Mouse (Mus musculus): ENCODE measurements around the gene Izumo1. TPM values are rescaled to one million over a fixed set of nuclear protein-coding genes. Genes with fewer than 3 reads are reported as not detected.

The Izumo1 gene
- polyA plus RNA-seq, 1 experiment from 2014 or later: not detected

DNA sequence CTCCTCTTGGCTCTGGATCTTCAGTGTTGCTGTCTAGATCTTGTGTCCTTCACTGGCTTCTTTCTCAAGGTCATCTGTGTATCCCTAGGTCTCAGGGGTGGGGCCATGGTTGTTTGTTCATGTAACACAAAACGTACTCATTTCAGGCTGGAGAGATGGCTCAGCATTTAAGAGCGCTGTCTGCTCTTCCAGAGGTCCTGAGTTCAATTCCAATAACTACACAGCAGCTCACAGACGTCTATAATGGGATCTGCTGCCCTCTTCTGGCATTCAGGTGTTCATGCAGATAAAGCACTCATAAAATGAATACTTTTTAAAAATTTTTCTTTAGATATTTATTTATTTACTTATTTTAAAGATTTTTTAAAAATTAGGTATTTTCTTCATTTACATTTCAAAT lies 30.7 kb upstream of the Izumo1 start:
- no peak overlapping the region for H3K4me2 ChIP-seq (ENCODE audit: low read length)
- H3K4me1 ChIP-seq (ENCODE audit: control insufficient read depth, insufficient read depth, low read length): no peaks in the 10 kb centered on the region
- no peaks in the 10 kb centered on the region for H3K9me3 ChIP-seq (replicated peaks; ENCODE audit: control insufficient read depth, low read length)
- H3K27ac ChIP-seq (ENCODE audit: low read depth, low read length): no peak overlapping the region
- no peaks in the 10 kb centered on the region for H3K27me3 ChIP-seq (replicated peaks; ENCODE audit: control insufficient read depth, insufficient read depth, low read length)
- 63% methylated on average over 3 of the region's 3 CpGs for WGBS
- no peak overlapping the region for H3K9ac ChIP-seq (ENCODE audit: low read length)
- peaks cover 1% of the 10 kb centered on the region; the same call in 1 of the 2 replicates for H3K36me3 ChIP-seq (ENCODE audit: control insufficient read depth, insufficient read depth, low read length)
- H3K4me3 ChIP-seq (ENCODE audit: low read depth, low read length): no peak overlapping the region
- no peak for ATAC-seq
- DNase-seq (ENCODE audit: low spot score): peak; percentile 25

GRCm38 (mm10) chr7:45591880-45592279 lies 29.7 kb upstream of the Izumo1 start:
- no peak for ATAC-seq
- no peak overlapping the region for H3K4me2 ChIP-seq (ENCODE audit: low read length)
- no peaks in the 10 kb centered on the region for H3K9me3 ChIP-seq (replicated peaks; ENCODE audit: control insufficient read depth, low read length)
- no peaks in the 10 kb centered on the region for H3K27me3 ChIP-seq (replicated peaks; ENCODE audit: control insufficient read depth, insufficient read depth, low read length)
- WGBS: 80% methylated on average over 7 of the region's 7 CpGs
- H3K4me1 ChIP-seq (ENCODE audit: control insufficient read depth, insufficient read depth, low read length): no peaks in the 10 kb centered on the region
- H3K4me3 ChIP-seq (ENCODE audit: low read depth, low read length): no peak overlapping the region
- H3K9ac ChIP-seq (ENCODE audit: low read length): no peak overlapping the region
- H3K27ac ChIP-seq (ENCODE audit: low read depth, low read length): no peak overlapping the region
- DNase-seq (ENCODE audit: low spot score): no peak
- no peaks in the 10 kb centered on the region for H3K36me3 ChIP-seq (ENCODE audit: control insufficient read depth, insufficient read depth, low read length)

DNA sequence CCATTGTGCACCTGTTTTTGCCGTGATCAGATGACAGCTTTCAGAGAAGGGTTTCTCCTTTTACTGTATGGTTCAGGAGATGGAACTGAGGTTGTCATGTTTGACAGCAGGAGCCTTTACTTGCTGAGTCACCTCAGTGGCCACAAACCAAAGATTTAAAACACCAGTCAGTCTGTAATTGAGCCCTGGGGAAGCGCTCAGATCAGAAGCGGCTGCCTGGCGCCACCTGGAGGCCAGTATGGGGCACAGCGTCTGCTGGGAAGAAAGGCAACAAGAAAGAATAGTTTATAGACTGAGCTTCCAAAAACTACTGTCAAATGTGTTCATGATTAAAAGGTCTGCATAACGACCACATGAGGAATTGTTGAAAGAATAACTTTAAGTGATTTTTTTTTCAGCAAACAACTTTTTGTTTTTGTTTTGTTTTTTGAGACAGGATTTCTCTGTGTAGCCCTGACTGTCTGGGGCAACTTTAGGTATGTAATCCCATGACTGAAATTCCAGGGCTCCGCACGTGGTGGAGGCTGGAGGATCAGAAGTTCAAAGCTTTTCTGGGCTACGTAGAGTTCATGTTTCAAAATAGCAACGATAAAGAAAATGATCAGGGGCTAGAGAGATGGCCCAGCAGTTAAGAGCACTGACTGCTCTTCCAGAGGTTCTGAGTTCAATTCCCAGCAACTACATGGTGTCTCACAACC lies 28.3 kb upstream of the Izumo1 start:
- Histone ChIP-seq H3K27ac (ENCODE audit: low read depth, low read length) (no peak overlapping the region), H3K4me1 (ENCODE audit: control insufficient read depth, insufficient read depth, low read length) (no peaks in the 10 kb centered on the region), H3K4me2 (ENCODE audit: low read length) (no peak overlapping the region), H3K36me3 (ENCODE audit: control insufficient read depth, insufficient read depth, low read length) (no peaks in the 10 kb centered on the region), H3K27me3 (replicated peaks; ENCODE audit: control insufficient read depth, insufficient read depth, low read length) (no peaks in the 10 kb centered on the region), H3K9ac (ENCODE audit: low read length) (no peak overlapping the region), H3K4me3 (ENCODE audit: low read depth, low read length) (no peak overlapping the region), H3K9me3 (replicated peaks; ENCODE audit: control insufficient read depth, low read length) (no peaks in the 10 kb centered on the region)
- no peak for ATAC-seq
- WGBS: 28% methylated on average over 10 of the region's 10 CpGs
- DNase-seq (ENCODE audit: low spot score): peak; percentile 76

DNA sequence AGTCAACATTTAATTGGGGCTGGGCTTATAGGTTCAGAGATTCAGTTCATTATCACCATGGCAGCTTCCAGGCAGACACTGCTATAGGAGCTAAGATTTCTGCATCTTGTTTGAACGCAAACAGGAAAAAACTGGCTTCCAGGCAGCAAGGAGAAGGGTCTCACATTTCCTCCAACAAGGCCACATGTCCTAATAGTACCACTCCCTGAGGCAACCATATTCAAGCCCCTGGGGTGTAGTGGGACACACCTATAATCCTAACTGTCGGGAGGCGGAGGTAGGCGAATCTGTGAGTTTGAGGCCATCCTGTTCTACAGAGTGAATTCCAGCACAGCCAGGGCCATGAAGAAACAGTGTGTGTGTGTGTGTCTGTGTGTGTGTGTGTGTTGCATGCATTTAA lies 26.4 kb upstream of the Izumo1 start:
- 78% methylated on average over 4 of the region's 4 CpGs for WGBS
- H3K9me3 ChIP-seq (replicated peaks; ENCODE audit: control insufficient read depth, low read length): no peaks in the 10 kb centered on the region
- H3K4me3 ChIP-seq (ENCODE audit: low read depth, low read length): no peak overlapping the region
- H3K27ac ChIP-seq (ENCODE audit: low read depth, low read length): no peak overlapping the region
- no peaks in the 10 kb centered on the region for H3K27me3 ChIP-seq (replicated peaks; ENCODE audit: control insufficient read depth, insufficient read depth, low read length)
- H3K36me3 ChIP-seq (ENCODE audit: control insufficient read depth, insufficient read depth, low read length): no peaks in the 10 kb centered on the region
- no peak overlapping the region for H3K4me2 ChIP-seq (ENCODE audit: low read length)
- ATAC-seq: no peak
- no peak for DNase-seq (ENCODE audit: low spot score)
- H3K4me1 ChIP-seq (ENCODE audit: control insufficient read depth, insufficient read depth, low read length): no peaks in the 10 kb centered on the region
- no peak overlapping the region for H3K9ac ChIP-seq (ENCODE audit: low read length)

DNA sequence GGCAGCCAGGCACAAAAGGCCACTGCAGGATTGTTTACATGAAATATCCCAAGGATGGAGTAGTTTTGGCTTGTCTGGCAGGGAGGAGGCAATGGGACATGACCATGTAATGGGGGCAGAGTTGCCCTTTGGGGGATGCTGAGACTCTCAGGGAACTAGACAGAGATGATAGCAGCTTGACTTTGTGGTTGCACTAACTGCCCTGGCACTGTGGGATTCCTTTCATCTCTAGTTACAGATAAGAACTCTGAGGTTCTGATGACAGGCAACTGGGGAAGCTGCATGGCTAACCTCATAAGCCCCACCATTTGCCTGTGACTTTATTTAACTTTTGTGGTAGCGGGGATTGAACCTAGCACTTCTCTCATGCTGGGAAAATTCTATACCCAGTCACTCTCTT lies 25.5 kb upstream of the Izumo1 start:
- Histone ChIP-seq H3K4me1 (ENCODE audit: control insufficient read depth, insufficient read depth, low read length) (no peaks in the 10 kb centered on the region), H3K9ac (ENCODE audit: low read length) (no peak overlapping the region), H3K27me3 (replicated peaks; ENCODE audit: control insufficient read depth, insufficient read depth, low read length) (no peaks in the 10 kb centered on the region), H3K27ac (ENCODE audit: low read depth, low read length) (no peak overlapping the region), H3K36me3 (ENCODE audit: control insufficient read depth, insufficient read depth, low read length) (no peaks in the 10 kb centered on the region), H3K9me3 (replicated peaks; ENCODE audit: control insufficient read depth, low read length) (no peaks in the 10 kb centered on the region), H3K4me3 (ENCODE audit: low read depth, low read length) (no peak overlapping the region), H3K4me2 (ENCODE audit: low read length) (no peak overlapping the region)
- DNase-seq (ENCODE audit: low spot score): no peak
- no peak for ATAC-seq
- WGBS: 82% methylated on average over 1 of the region's 1 CpGs

DNA sequence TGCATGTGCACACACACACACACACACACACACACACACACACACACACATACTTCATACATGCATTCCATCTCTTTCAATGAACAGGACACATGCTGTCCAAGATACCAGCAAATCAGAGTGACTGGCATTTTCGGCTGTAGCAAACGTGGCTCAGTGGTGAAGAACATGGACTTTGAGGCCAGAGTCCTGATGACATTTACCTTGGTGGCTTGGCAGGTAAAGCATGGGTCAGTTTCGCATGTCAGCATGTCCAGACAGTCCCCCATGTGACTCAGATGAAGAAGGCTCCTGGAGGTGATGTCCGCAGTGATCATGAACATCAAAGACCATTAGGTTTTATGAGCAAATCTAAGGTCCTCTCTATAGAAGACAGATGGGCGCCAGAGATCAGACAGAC lies 24.6 kb upstream of the Izumo1 start:
- Histone ChIP-seq H3K4me3 (ENCODE audit: low read depth, low read length) (no peak overlapping the region), H3K27ac (ENCODE audit: low read depth, low read length) (no peak overlapping the region), H3K27me3 (replicated peaks; ENCODE audit: control insufficient read depth, insufficient read depth, low read length) (no peaks in the 10 kb centered on the region), H3K9me3 (replicated peaks; ENCODE audit: control insufficient read depth, low read length) (no peaks in the 10 kb centered on the region), H3K36me3 (ENCODE audit: control insufficient read depth, insufficient read depth, low read length) (no peaks in the 10 kb centered on the region), H3K4me1 (ENCODE audit: control insufficient read depth, insufficient read depth, low read length) (no peaks in the 10 kb centered on the region), H3K4me2 (ENCODE audit: low read length) (no peak overlapping the region), H3K9ac (ENCODE audit: low read length) (no peak overlapping the region)
- WGBS: 83% methylated on average over 5 of the region's 5 CpGs
- DNase-seq (ENCODE audit: low spot score) (no peak), ATAC-seq (no peak)

DNA sequence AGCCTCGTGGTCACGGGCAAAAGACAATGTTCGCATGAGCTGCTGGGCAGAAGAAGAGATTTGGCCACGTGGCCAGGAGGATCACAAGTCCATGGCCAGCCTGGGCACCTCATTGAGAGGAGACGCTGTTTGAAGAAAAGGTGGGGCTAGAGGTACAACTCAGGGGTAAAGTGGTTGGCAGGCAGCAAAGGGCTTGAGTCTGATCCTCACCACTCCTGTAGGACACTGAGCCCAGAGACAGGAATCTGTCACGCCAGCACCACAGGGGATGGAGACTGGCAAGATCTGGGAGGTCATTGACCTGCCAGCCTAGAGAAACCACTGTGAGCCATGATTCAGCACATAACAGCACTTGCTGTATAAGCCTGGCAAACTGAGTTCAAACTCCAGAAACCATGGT lies 24.1 kb upstream of the Izumo1 start:
- no peak overlapping the region for H3K9ac ChIP-seq (ENCODE audit: low read length)
- no peak overlapping the region for H3K27ac ChIP-seq (ENCODE audit: low read depth, low read length)
- no peaks in the 10 kb centered on the region for H3K4me1 ChIP-seq (ENCODE audit: control insufficient read depth, insufficient read depth, low read length)
- no peaks in the 10 kb centered on the region for H3K36me3 ChIP-seq (ENCODE audit: control insufficient read depth, insufficient read depth, low read length)
- H3K4me3 ChIP-seq (ENCODE audit: low read depth, low read length): no peak overlapping the region
- no peaks in the 10 kb centered on the region for H3K27me3 ChIP-seq (replicated peaks; ENCODE audit: control insufficient read depth, insufficient read depth, low read length)
- H3K4me2 ChIP-seq (ENCODE audit: low read length): no peak overlapping the region
- ATAC-seq (no peak), DNase-seq (ENCODE audit: low spot score) (no peak)
- WGBS: 91% methylated on average over 6 of the region's 6 CpGs
- H3K9me3 ChIP-seq (replicated peaks; ENCODE audit: control insufficient read depth, low read length): no peaks in the 10 kb centered on the region

GRCm38 (mm10) chr7:45598960-45599879 lies 22.4 kb upstream of the Izumo1 start:
- Histone ChIP-seq H3K9ac (ENCODE audit: low read length) (no peak overlapping the region), H3K4me1 (ENCODE audit: control insufficient read depth, insufficient read depth, low read length) (no peaks in the 10 kb centered on the region), H3K9me3 (replicated peaks; ENCODE audit: control insufficient read depth, low read length) (no peaks in the 10 kb centered on the region), H3K4me2 (ENCODE audit: low read length) (no peak overlapping the region), H3K4me3 (ENCODE audit: low read depth, low read length) (no peak overlapping the region), H3K27me3 (replicated peaks; ENCODE audit: control insufficient read depth, insufficient read depth, low read length) (no peaks in the 10 kb centered on the region), H3K36me3 (ENCODE audit: control insufficient read depth, insufficient read depth, low read length) (no peaks in the 10 kb centered on the region), H3K27ac (ENCODE audit: low read depth, low read length) (no peak overlapping the region)
- WGBS: 47% methylated on average over 18 of the region's 18 CpGs
- ATAC-seq (no peak), DNase-seq (ENCODE audit: low spot score) (no peak)

DNA sequence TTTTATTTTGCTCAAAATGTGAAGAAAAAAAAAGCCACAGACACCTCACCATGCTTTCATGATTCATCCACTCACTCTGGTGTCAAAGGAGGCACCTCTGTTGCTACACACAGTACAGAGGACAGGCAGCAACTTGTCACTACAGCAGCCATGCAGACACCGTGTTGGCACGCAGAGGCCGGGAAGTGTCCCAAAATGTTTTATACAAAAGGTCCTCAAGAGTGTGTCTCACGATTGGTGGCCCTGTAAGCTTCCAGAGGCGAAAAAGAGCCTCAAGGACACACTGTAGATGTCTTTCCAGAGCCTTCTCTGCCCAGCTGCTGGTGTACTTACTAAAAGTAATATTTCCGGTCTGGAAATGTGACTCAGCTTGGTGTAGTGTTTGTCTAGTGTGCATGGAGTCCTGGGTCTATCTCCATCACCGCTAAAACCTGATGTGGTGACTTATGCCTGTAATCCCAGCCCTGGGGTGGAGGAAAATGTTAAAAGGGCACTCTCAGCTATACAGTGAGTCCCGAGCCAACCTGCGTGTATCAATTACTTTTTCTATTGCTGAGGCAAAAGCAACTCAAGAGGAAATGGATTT lies 15.8 kb upstream of the Izumo1 start:
- Histone ChIP-seq H3K27me3 (replicated peaks; ENCODE audit: control insufficient read depth, insufficient read depth, low read length) (no peaks in the 10 kb centered on the region), H3K27ac (ENCODE audit: low read depth, low read length) (no peak overlapping the region), H3K4me2 (ENCODE audit: low read length) (no peak overlapping the region), H3K4me3 (ENCODE audit: low read depth, low read length) (no peak overlapping the region), H3K9me3 (replicated peaks; ENCODE audit: control insufficient read depth, low read length) (no peaks in the 10 kb centered on the region), H3K9ac (ENCODE audit: low read length) (no peak overlapping the region), H3K4me1 (ENCODE audit: control insufficient read depth, insufficient read depth, low read length) (no peaks in the 10 kb centered on the region), H3K36me3 (ENCODE audit: control insufficient read depth, insufficient read depth, low read length) (no peaks in the 10 kb centered on the region)
- ATAC-seq (no peak), DNase-seq (ENCODE audit: low spot score) (no peak)
- 82% methylated on average over 9 of the region's 9 CpGs for WGBS
